Mouse (Mus musculus): ENCODE results near the gene Sun1. TPM values are rescaled to one million over a fixed set of nuclear protein-coding genes. Genes with fewer than 3 reads are reported as not detected.
A peak's percentile ranks its signal among the peaks of the same experiment; 100 is the strongest.

Sun1 gene
- 19.0 and 19.4 TPM in 2 replicates for polyA plus RNA-seq (2015; fragmentation: Nextera tagmentation; extraction: Ambion mirVana)

- peak; percentile 98 for DNase-seq (ENCODE audit: low spot score)
These were observed at the start of gene Sun1 for GRCm38 (mm10) chr5:139199995-139200769. TSS of gene Sun1 (plus strand) at chr5:139200637.

GRCm38 (mm10) chr5:139160899-139161298 is 39.5 kb upstream of the Sun1 start:
- DNase-seq (ENCODE audit: low spot score): peak; percentile 56

GRCm38 (mm10) chr5:139161632-139162031 is 38.8 kb upstream of the Sun1 start:
- DNase-seq (ENCODE audit: low spot score): peak; percentile 89

- DNase-seq (ENCODE audit: low spot score): peak; percentile 92
These were observed 33.6 kb upstream of the Sun1 start for GRCm38 (mm10) chr5:139166781-139167361.

GRCm38 (mm10) chr5:139167548-139167947 is 32.9 kb upstream of the Sun1 start:
- no peak for DNase-seq (ENCODE audit: low spot score)

GRCm38 (mm10) chr5:139171929-139172328 is 28.5 kb upstream of the Sun1 start:
- DNase-seq (ENCODE audit: low spot score): no peak

- DNase-seq (ENCODE audit: low spot score): no peak
These were observed 26.3 kb upstream of the Sun1 start for GRCm38 (mm10) chr5:139174141-139174540.

GRCm38 (mm10) chr5:139174556-139175547 is 25.6 kb upstream of the Sun1 start:
- DNase-seq (ENCODE audit: low spot score): peak; percentile 23

- DNase-seq (ENCODE audit: low spot score): peak; percentile 86
These were observed 21.4 kb upstream of the Sun1 start for GRCm38 (mm10) chr5:139178895-139179631.

GRCm38 (mm10) chr5:139183131-139183530 is 17.3 kb upstream of the Sun1 start:
- DNase-seq (ENCODE audit: low spot score): no peak

GRCm38 (mm10) chr5:139183601-139184000 is 16.8 kb upstream of the Sun1 start:
- no peak for DNase-seq (ENCODE audit: low spot score)

GRCm38 (mm10) chr5:139184897-139185296 is 15.5 kb upstream of the Sun1 start:
- DNase-seq (ENCODE audit: low spot score): no peak

GRCm38 (mm10) chr5:139189726-139190125 is 10.7 kb upstream of the Sun1 start:
- no peak for DNase-seq (ENCODE audit: low spot score)

GRCm38 (mm10) chr5:139190958-139191357 is 9.5 kb upstream of the Sun1 start:
- no peak for DNase-seq (ENCODE audit: low spot score)

GRCm38 (mm10) chr5:139198779-139199178 is 1.7 kb upstream of the Sun1 start:
- DNase-seq (ENCODE audit: low spot score): no peak

- DNase-seq (ENCODE audit: low spot score): no peak
These were observed 822 bp upstream of the Sun1 start for GRCm38 (mm10) chr5:139199636-139199994.

GRCm38 (mm10) chr5:139200770-139201569 is 533 bp downstream of the Sun1 start:
- DNase-seq (ENCODE audit: low spot score): no peak

- no peak for DNase-seq (ENCODE audit: low spot score)
These were observed 1.7 kb downstream of the Sun1 start for GRCm38 (mm10) chr5:139202127-139202526.

GRCm38 (mm10) chr5:139203312-139203711 is 2.9 kb downstream of the Sun1 start:
- no peak for DNase-seq (ENCODE audit: low spot score)

- no peak for DNase-seq (ENCODE audit: low spot score)
These were observed 5.6 kb downstream of the Sun1 start for GRCm38 (mm10) chr5:139206081-139206480.

Data from thymus, postnatal 0 days (tissue).